Mouse (Mus musculus): ENCODE data around the gene Ikzf1.

DNA sequence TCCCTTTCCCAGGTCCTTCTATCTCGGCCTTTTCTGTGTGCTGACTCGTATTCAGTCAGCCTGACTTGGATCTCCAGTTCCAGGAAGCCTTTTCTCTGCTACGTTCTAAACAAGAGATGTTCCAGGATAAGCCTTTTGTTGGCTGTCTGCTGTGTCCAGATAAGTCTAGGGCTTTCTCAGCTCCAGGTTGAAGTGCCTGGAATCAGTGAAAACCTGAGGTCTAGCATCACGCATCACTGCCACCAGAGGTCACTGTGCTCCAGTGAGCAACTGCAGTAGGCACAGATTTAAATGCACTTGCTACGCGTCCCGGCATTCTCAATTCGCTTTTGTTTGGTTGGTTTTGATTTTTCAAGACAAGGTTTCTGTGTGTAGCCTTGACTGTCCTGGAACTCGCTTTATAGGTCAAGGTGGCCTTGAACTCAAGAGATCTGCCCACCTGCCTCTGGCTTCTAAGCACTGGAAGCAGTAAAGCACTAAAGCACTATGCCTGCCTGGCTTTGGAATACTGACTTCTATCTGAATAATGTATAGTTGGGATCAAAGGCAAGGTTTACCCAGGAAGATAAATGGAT is 127.2 kb downstream of the Ikzf1 start:
- TF ChIP-seq CTCF (IDR thresholded peaks at IDR 0.05; ENCODE audit: extremely low read depth, insufficient read length, insufficient replicate concordance, low read depth, low read length) (peak; percentile 86), POLR2A (IDR thresholded peaks at IDR 0.05; ENCODE audit: low read depth, low read length) (no peak)

Measured in small intestine, adult 2 months (tissue).